Mouse (Mus musculus) brain, embryonic 14.5 days (tissue): Measurements from ENCODE around the gene Aox1. TPM values are rescaled to one million over a fixed set of nuclear protein-coding genes. Genes with fewer than 3 reads are reported as not detected.

ENCODE experiments used
- DNase-seq: peaks from one replicate; pipeline ENCODE4 v3.0.0-alpha.2; 2011; ENCODE audit warnings: low read depth
- CTCF ChIP-seq: fragments of 200-500 bp; IDR thresholded peaks from 2 replicates; pipeline ENCODE4 v1.5.1; 2012; ENCODE audit warnings: inconsistent platforms, mild to moderate bottlenecking, moderate library complexity, borderline replicate concordance; ENCODE audit not compliant: insufficient read depth, insufficient read length; ENCODE audit errors: extremely low read depth
- POLR2A ChIP-seq: fragments of 200-500 bp; IDR thresholded peaks from 2 replicates; pipeline ENCODE4 v1.6.1; 2012; ENCODE audit warnings: mild to moderate bottlenecking, inconsistent platforms, borderline replicate concordance; ENCODE audit not compliant: poor library complexity, insufficient read depth, insufficient read length, severe bottlenecking; ENCODE audit errors: extremely low read depth
- polyA plus RNA-seq: library from polyadenylated mRNA; depleted of rRNA; stranded (reverse); fragments of >200 nt; gene quantifications from 2 replicates; pipeline ENCODE4 v1.2.3, GENCODE M21; 2012; rRNA removed

Gene Aox1
- polyA plus RNA-seq, 1 experiment, result 0.44 TPM

DNA sequence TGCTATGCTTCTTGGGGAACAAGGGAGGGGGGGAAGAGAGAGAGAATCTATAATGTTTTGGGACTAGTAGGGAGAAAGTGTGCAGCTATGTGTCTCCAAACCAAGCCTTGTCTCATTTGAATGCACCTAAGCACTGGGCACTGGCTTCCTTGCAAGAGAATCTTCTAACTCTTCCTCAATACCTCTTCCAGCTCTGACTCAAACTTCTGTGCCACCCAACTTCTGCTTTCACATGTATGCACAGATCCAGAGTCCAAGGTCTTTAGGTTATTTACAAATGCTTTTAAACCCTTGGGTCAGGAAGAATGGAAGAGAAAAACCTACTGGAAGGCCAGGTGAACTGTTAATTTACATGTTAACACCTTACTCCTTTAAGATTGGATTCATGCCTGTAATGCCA lies 83.7 kb downstream of the Aox1 start:
- no peak for DNase-seq
- TF ChIP-seq POLR2A, result no peak
- no peak for TF ChIP-seq CTCF

DNA sequence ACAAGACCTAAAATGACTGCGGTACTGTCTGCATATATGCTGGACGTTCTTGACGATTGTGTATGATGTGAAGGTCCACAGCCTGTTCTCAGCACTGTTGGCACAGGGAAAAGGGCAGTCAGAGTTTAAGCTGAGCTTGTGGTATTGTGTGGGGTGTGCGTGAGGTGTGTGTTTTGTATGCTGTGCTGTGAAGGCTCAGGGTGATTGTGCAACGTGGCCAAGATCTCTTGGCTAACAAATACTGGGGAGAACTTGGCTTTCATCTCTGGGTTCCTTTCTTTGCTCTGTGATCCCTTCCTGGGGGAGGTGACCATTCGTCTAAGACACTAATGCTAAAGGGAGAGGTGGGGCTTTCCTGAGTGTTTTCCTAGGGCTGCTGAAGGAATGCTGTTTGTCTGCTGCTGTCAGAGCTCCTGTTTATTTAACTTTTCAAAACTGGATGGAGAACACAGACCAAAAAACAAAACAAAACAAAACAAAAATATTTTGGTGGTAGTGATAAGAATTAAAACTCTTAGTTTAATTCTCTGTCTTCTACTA lies 84.4 kb downstream of the Aox1 start:
- TF ChIP-seq POLR2A (no peak), CTCF (no peak)
- DNase-seq, result no peak

DNA sequence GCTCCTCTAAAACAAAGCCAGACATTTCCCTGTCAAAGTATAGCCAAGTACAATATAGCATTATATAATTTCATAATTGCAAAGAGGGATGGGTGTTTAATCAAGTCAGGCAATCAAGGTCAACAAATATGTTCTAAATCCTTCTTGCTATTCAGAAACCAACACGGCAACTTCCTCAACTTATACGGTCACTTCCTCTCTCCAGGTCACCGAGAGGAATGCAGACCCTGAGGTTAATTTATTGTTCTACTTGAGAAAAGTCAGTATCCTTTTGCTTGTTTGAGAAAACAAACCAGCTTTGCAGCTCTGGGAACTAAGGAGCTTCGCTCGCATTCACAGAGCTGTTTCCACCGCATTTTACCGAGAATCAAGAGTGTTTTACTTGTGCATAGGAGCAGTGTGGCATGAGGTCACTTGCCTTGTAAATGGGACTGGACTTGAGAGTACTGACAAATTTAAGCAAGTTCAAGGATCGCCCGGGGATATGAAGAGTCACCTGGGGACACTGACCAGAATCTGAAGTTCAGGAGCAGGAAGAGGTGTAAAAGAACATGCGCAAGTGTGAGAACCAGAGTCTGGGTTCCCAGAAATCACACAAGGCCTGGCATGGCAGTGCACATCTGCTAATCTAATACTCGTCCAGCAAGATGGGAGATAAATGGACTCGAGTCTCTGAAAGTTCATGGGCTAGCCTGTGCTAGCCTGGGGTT lies 85.1 kb downstream of the Aox1 start:
- TF ChIP-seq CTCF, result no peak
- TF ChIP-seq POLR2A, result no peak
- no peak for DNase-seq

DNA sequence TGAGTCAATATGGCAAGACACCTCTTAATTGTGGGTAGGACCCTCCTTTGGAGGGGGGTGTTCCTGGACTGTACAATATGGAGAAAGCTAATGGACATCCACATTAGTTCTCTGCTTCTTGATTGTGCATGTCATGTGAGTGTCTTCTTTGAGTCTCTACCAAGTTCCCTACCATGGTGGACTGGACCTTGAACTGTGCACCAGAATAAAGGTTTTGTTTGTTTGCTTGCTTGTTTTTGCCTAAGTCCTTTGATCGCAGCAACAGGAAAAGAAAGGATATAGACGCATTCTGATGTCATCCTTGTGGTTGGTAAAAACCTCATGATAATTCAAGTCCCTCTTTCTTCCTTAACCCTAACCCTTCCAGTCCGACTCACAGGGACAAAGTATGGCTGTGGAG lies 88.5 kb downstream of the Aox1 start:
- TF ChIP-seq CTCF, result no peak
- no peak for TF ChIP-seq POLR2A
- no peak for DNase-seq

DNA sequence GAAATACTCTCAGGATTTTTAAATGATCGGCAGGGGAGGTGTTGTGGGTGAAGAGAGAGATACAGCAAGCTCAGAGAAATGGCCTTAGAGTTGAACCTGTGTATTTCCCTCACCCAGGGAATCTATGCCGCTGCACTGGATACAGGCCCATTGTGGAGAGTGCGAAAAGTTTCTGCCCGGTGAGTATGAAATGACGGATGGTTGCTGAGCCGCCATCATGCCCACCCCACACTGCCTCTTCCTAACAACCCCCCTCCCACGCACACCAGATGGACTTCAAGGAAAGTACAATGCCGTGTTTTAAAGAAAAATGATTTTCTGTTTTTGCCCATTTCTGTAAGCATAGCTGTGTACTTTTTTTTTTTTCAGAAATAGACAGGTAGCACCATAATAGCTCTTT lies 95.2 kb downstream of the Aox1 start:
- TF ChIP-seq CTCF, result no peak
- TF ChIP-seq POLR2A, result no peak
- DNase-seq, result no peak

DNA sequence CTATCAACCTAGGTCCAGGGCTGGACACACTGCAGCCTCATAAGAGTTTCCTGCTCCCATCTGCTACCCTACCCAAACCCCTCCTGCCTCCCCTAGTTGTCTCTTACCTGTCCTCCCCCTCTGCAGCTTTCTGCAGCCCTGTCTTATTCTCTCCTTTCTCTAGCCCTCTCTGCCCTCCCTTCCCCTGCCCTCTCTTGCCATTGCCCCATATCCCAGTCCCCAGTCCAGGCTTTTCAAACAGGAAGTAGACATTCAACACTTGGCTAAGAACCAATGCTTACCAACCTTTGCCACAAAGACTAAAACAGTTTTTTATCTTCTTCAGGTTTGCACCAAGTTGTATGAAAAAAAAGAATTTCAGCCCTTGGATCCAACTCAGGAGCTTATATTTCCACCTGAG lies 108.2 kb downstream of the Aox1 start:
- no peak for DNase-seq
- TF ChIP-seq CTCF (no peak), POLR2A (no peak)

DNA sequence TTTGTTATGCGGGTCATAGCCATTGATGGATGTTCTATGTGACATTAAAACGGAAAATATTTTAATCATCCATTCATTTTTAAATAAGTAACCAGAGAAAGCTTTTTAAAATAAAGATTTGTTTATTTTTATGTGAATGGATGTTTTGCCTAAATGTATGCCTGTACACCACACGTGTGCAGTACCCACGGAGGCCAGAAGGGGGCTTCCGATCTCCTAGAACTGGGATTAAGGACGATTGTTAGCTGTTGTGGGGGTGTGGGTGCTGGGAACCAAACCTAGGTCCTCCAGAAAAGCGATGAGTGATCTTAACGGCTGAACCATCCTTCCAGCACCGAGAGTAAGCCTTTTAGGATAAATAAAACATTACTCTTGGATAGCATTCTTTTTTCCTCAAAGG lies 109.3 kb downstream of the Aox1 start:
- TF ChIP-seq CTCF, result no peak
- no peak for TF ChIP-seq POLR2A
- DNase-seq, result no peak

DNA sequence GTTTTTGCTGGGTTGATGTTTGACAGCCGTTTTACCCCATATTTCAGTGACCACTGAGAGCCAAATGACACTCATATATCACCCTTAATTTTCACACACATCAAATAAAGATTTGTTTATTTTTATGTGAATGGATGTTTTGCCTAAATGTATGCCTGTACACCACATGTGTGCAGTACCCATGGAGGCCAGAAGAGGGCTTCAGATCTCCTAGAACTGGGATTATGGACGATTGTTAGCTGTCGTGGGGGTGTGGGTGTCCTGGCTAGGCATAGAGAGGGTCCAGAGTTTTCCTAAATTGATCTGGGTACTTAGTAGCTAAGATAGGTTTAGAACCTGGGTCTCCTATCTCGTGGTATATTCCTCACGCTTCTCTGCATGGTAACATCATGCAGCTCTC lies 110.9 kb downstream of the Aox1 start:
- DNase-seq, result no peak
- TF ChIP-seq POLR2A (no peak), CTCF (peak; percentile 20; the same call in 1 of the 2 replicates)

DNA sequence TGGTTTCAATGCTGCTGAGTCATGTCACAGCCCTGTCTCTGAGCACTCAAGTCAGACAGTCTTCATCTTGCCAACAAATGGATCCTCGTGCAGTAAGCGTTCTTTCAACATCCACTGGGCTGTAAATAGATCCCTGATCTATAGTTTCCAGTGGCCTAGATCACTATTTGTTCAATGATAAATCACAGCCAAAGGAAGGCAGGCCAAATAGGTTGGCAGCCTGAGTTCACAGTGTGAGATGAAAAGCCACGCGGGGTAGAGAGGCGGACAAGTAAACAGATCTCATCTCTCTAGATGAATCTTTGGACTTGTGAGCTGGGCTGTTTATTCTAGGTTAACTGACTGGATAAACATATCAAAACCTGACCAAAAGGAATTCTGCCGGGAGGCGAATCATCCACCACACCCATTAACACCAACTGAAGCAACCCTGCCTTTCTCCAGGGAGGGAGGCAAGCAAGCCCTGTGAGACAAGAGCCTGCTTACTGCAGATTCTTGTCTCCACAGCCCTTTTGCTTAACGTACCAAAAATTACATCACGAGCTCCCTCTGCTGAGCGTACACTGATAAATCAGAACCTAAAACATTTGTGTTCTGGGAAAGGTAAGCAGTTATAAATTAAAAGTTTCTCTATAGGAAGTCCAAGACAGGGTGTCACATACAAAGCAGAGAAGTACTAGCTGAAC lies 114.8 kb downstream of the Aox1 start:
- TF ChIP-seq CTCF (peak; percentile 12; the same call in 1 of the 2 replicates), POLR2A (no peak)
- DNase-seq, result peak; percentile 49

DNA sequence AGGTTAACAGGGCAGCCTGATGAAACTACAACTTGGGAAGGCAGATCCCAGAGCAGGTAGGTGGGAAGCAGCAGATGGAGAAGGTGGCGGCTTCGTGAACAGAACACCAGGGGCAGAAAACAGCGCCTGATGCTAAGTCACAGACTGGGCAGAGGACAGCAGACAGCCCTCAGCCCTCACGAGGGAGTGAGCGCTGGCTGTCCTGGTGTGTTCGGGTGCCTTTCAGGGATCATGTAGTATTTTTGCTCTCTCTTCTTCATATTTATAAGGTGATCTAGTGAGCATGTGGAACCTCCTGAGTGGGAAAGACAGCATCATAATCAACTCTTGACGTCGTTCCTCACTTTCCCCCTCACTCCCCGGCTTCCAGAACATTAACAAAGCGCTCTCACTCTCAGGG lies 116.3 kb downstream of the Aox1 start:
- TF ChIP-seq CTCF (no peak), POLR2A (no peak)
- no peak for DNase-seq

DNA sequence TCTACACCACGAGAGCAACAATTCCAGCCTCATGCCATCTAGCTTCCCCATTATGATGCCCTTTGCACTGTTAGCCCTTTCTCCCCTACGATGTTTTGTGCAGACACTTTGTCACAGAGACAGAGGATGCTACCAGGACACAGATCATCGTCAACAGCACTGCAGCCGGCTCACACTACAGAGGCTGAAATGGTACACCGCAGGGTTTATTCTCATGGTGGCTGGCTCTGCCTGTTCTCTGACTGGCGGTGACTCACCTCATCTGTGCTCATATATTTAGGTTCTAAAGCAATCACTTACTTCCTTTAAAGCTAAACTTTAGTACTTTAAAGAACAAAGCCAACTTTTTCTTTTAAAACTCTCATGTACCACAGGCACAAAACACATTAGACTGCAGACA lies 118.0 kb downstream of the Aox1 start:
- DNase-seq, result no peak
- TF ChIP-seq POLR2A (no peak), CTCF (no peak)

DNA sequence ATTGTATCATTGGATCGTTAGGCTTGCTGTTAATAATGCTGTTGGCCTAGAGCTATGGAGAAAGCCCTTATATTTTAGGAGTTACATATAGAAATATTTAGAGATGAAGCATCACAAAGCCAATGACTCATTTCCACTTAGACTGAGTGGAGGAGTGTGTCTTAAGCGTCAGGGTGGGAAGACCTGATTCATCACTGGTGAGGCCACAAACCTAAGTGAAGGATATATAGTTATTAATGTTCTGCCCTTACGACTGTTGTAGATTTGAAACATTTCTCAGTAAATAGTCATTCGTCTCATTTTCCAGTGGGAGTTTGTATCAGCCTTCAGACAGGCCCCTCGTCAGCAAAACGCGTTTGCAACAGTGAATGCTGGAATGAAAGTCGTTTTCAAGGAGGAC lies 122.5 kb downstream of the Aox1 start:
- TF ChIP-seq CTCF (no peak), POLR2A (no peak)

More for the DNA sequence above, 122.5 kb downstream of the Aox1 start:
- DNase-seq, result no peak

Other genes starting within 250 kb of the Aox1 start
- 5.3 and 6.8 TPM in 2 replicates for gene Sgo2a, start 34.0 kb upstream of the Aox1 start, polyA plus RNA-seq
- 31.4 and 33.5 TPM in 2 replicates for gene Kctd18, start 11.0 kb upstream of the Aox1 start, polyA plus RNA-seq
- gene Aox3, start 83.2 kb downstream of the Aox1 start, polyA plus RNA-seq, result 0.18 and 0.64 TPM in 2 replicates
- gene Aox4, start 180.5 kb downstream of the Aox1 start, polyA plus RNA-seq, result 0.22 and 0.40 TPM in 2 replicates
- 0.01 and 0.04 TPM in 2 replicates for gene Aox2, start 248.4 kb downstream of the Aox1 start, polyA plus RNA-seq